Mouse (Mus musculus): Measurements from ENCODE around the gene Smad3.

DNA sequence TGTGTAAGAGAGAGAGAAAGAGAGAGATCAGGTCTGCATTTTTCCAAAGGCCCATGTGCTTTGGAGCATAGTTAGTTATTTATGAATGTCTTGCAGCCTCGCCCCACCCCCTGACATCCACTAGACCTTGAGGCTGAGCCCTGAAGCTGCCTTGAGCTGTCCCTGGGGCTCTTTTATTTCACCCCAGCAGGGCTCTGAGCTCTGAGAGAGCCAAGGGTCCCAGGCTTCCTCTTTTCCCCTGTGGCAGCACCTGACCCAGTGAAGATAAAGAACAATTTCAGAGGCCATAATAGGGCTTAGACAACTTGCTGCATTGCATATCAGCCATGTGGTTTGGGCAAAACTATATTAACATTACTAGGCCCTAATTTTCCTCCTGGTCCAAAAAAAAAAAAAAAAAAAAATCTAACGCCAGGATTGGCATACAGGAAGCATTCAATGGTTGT is 93.5 kb downstream of the Smad3 start:
- no peak for TF ChIP-seq CTCF (IDR thresholded peaks at IDR 0.05; ENCODE audit: insufficient read depth, low read length)
- no peak for TF ChIP-seq POLR2A (IDR thresholded peaks at IDR 0.05; ENCODE audit: borderline replicate concordance, extremely low read depth, low read depth, low read length)
